Mouse (Mus musculus) kidney, embryonic 14.5 days (tissue): ENCODE results near the gene Map4. TPM values are rescaled to one million over a fixed set of nuclear protein-coding genes. Genes with fewer than 3 reads are reported as not detected.

Experiments used
- ATAC-seq: fragments of 200-750 bp; cut with Nextera tagmentation; 2 replicates; pipeline ENCODE4 v1.8.0; 2017; ENCODE audit warnings: moderate number of reproducible peaks, mild to moderate bottlenecking, moderate TSS enrichment, moderate library complexity; ENCODE audit not compliant: low FRiP score, low TSS enrichment
- H3K27ac ChIP-seq: fragments of 300-500 bp; sonication (generic); 2 replicates; pipeline ENCODE4 v1.5.1; 2014; ENCODE audit warnings: low read depth, mild to moderate bottlenecking, low read length, moderate library complexity, mixed read lengths
- H3K27me3 ChIP-seq: fragments of 300-500 bp; sonication (generic); 2 replicates; pipeline ENCODE4 v1.6.1; 2014; ENCODE audit warnings: mild to moderate bottlenecking, low read length; ENCODE audit not compliant: control insufficient read depth, insufficient read depth
- H3K36me3 ChIP-seq: fragments of 300-500 bp; sonication (generic); 2 replicates; pipeline ENCODE4 v1.6.1; 2014; ENCODE audit warnings: low read length, mixed read lengths; ENCODE audit not compliant: control insufficient read depth, insufficient read depth
- H3K4me1 ChIP-seq: fragments of 300-500 bp; sonication (generic); 2 replicates; pipeline ENCODE4 v1.6.1; 2014; ENCODE audit warnings: low read length, mixed read lengths; ENCODE audit not compliant: control insufficient read depth, insufficient read depth
- H3K4me2 ChIP-seq: fragments of 300-500 bp; sonication (generic); replicated peaks from 2 replicates; pipeline ENCODE4 v1.6.1; 2014; ENCODE audit warnings: low read depth, mild to moderate bottlenecking, low read length
- H3K4me3 ChIP-seq: fragments of 300-500 bp; sonication (generic); 2 replicates; pipeline ENCODE4 v1.5.1; 2014; ENCODE audit warnings: mild to moderate bottlenecking, low read length
- H3K9ac ChIP-seq: fragments of 300-500 bp; sonication (generic); 2 replicates; pipeline ENCODE4 v1.6.1; 2014; ENCODE audit warnings: low read depth, mild to moderate bottlenecking, low read length, moderate library complexity
- H3K9me3 ChIP-seq: fragments of 300-500 bp; sonication (generic); 2 replicates; pipeline ENCODE4 v1.6.1; 2016; ENCODE audit warnings: low read length; ENCODE audit not compliant: control insufficient read depth
- WGBS: fragments of 180-500 bp; shearing (Covaris S2); extraction: QIAGEN DNeasy Blood & Tissue Kit; methylation state at CpG from one replicate; pipeline ENCODE4 v1.1.7; 2014; 5-methylcytosine and 5-hydroxymethylcytosine counted together
- polyA plus RNA-seq: library from polyadenylated mRNA; unstranded; fragments of >200 nt; fragmentation: Nextera tagmentation; extraction: Ambion mirVana; gene quantifications from 2 replicates; pipeline ENCODE4 v1.2.1, GENCODE M21; 2014

Gene Map4
- polyA plus RNA-seq, 1 experiment from 2014 or later: 54.6 TPM

DNA sequence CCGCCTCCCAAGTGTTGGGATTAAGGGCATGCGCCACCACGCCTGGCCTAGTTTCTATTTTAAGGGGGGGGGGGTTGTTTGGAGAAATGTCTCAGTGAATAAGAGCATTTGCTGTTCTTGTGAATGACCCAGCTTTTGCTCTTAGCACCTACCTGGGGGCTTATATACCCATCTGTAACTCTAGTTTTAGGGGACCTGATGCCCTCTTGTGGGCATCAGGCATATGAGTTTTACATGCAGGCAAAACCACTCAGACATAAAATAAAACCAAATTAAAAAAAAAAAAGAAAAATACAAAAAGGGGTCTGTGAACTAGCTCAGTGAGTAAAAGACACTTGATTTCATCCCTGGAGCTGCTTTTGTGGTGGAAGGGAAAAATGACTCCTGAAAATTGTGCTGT lies 8.1 kb downstream of the Map4 start:
- H3K4me1 ChIP-seq: no peaks in the 10 kb centered on the region
- no peak overlapping the region for H3K4me3 ChIP-seq
- H3K9ac ChIP-seq: no peak overlapping the region
- WGBS: 98% methylated on average over 3 of the region's 3 CpGs
- H3K36me3 ChIP-seq: no peaks in the 10 kb centered on the region
- no peak for ATAC-seq
- H3K27ac ChIP-seq: no peak overlapping the region
- no peaks in the 10 kb centered on the region for H3K9me3 ChIP-seq
- H3K4me2 ChIP-seq: no peak overlapping the region
- no peaks in the 10 kb centered on the region for H3K27me3 ChIP-seq

- no peak overlapping the region for H3K4me2 ChIP-seq
- ATAC-seq: no peak
- no peaks in the 10 kb centered on the region for H3K4me1 ChIP-seq
- H3K27ac ChIP-seq: no peak overlapping the region
- H3K4me3 ChIP-seq: no peak overlapping the region
- WGBS: 92% methylated on average over 4 of the region's 4 CpGs
- H3K36me3 ChIP-seq: no peaks in the 10 kb centered on the region
- H3K27me3 ChIP-seq: no peaks in the 10 kb centered on the region
- H3K9ac ChIP-seq: no peak overlapping the region
- no peaks in the 10 kb centered on the region for H3K9me3 ChIP-seq
These were observed 11.5 kb downstream of the Map4 start for GRCm38 (mm10) chr9:109942796-109943195.

DNA sequence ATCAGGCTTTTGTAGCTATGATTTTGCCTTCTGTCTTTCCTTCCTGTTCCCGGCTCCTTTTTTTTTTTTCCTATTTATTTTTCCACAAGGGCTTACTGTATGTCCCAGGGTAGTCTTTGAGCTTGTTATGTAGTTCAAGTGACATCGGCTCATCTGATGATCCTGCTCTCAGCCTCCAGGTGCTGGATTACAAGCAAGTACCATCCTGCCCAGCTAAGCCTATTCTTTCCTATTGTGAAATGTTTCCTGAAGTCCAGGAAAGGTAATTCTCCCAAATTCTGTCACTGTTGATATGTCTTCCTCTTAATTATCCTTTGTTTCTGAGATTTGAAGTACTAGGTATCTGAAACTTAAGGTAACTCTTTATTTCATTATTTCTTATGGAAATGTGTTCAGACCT lies 13.5 kb downstream of the Map4 start:
- no peak overlapping the region for H3K4me3 ChIP-seq
- no peaks in the 10 kb centered on the region for H3K9me3 ChIP-seq
- no peaks in the 10 kb centered on the region for H3K27me3 ChIP-seq
- H3K27ac ChIP-seq: no peak overlapping the region
- ATAC-seq: no peak
- no peaks in the 10 kb centered on the region for H3K36me3 ChIP-seq
- WGBS: 93% methylated on average over 2 of the region's 2 CpGs
- H3K4me1 ChIP-seq: no peaks in the 10 kb centered on the region
- H3K9ac ChIP-seq: no peak overlapping the region
- no peak overlapping the region for H3K4me2 ChIP-seq

GRCm38 (mm10) chr9:109948546-109948945 lies 17.3 kb downstream of the Map4 start:
- H3K27ac ChIP-seq: no peak overlapping the region
- H3K27me3 ChIP-seq: no peaks in the 10 kb centered on the region
- no peak overlapping the region for H3K4me2 ChIP-seq
- ATAC-seq: no peak
- no peak overlapping the region for H3K4me3 ChIP-seq
- no peaks in the 10 kb centered on the region for H3K36me3 ChIP-seq
- H3K4me1 ChIP-seq: no peaks in the 10 kb centered on the region
- no peaks in the 10 kb centered on the region; the same call in 1 of the 2 replicates for H3K9me3 ChIP-seq
- no peak overlapping the region for H3K9ac ChIP-seq

DNA sequence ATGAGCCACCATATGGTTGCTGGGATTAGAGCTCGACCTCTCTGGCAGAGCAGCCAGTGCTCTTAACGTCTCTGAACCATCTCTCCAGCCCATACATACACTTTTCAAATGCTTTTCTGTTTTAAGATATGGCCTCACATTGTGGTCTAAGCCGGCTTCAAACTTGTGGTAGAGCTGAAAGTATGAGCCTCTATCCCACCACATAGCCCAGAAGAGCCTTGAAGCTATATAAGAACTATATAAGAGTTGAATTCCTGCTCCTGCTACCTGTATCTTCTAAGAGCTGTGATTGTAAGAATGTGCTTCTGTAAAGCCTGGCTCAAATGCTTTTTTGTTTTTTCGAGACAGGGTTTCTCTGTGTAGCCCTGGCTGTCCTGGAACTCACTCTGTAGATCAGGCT lies 18.5 kb downstream of the Map4 start:
- Histone ChIP-seq H3K9ac (no peak overlapping the region), H3K9me3 (no peaks in the 10 kb centered on the region; the same call in 1 of the 2 replicates), H3K27ac (no peak overlapping the region), H3K4me2 (no peak overlapping the region), H3K4me1 (no peaks in the 10 kb centered on the region), H3K27me3 (no peaks in the 10 kb centered on the region), H3K36me3 (no peaks in the 10 kb centered on the region), H3K4me3 (no peak overlapping the region)
- ATAC-seq: no peak
- 89% methylated on average over 4 of the region's 4 CpGs for WGBS

- Histone ChIP-seq H3K36me3 (no peaks in the 10 kb centered on the region), H3K9me3 (no peaks in the 10 kb centered on the region; the same call in 1 of the 2 replicates), H3K9ac (no peak overlapping the region), H3K4me2 (no peak overlapping the region), H3K4me3 (no peak overlapping the region), H3K27ac (no peak overlapping the region), H3K27me3 (no peaks in the 10 kb centered on the region), H3K4me1 (no peaks in the 10 kb centered on the region)
- ATAC-seq: no peak
- 95% methylated on average over 8 of the region's 8 CpGs for WGBS
These were observed 22.3 kb downstream of the Map4 start for GRCm38 (mm10) chr9:109953538-109953937.

- no peaks in the 10 kb centered on the region for H3K27me3 ChIP-seq
- peaks cover under 1% of the 10 kb centered on the region; the same call in 1 of the 2 replicates for H3K4me1 ChIP-seq
- no peaks in the 10 kb centered on the region; the same call in 1 of the 2 replicates for H3K9me3 ChIP-seq
- no peak overlapping the region for H3K9ac ChIP-seq
- no peak overlapping the region for H3K4me2 ChIP-seq
- H3K27ac ChIP-seq: no peak overlapping the region
- no peak for ATAC-seq
- no peaks in the 10 kb centered on the region for H3K36me3 ChIP-seq
- H3K4me3 ChIP-seq: no peak overlapping the region
These were observed 23.4 kb downstream of the Map4 start for GRCm38 (mm10) chr9:109954631-109955030.

DNA sequence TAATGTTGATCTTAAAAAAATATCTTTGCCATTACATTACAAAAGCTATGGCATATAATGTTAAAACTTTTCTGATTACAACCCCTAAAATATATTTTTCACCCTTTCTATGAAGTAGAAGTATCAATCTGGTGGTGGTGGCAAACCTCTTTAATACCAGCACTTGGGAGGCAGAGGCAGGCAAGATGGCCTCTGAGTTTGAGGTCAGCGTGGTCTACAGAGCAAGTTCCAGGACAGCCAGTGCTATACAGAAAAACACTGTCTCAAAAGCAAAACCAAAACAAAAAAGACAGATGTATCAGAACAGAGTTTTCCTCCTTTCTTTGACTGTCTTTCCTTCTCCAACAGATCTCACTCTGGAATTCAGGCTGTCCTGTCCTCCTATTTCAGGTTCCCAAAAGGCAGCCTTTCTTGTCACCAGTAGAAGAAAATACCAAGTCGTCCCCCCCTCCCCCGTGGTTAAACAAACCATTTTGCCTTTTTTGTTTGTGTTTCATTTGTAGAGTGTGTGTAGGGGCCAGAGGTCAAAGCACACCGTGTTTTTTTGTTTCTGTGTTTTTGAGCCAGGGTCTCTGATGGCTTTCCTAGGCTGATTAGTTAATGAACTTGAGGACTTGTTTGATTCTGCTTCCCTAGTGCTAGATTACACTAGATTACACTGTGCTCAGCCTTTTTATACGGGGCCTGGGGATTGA lies 28.3 kb downstream of the Map4 start:
- H3K27ac ChIP-seq: no peak overlapping the region
- 37% methylated on average over 5 of the region's 5 CpGs for WGBS
- no peaks in the 10 kb centered on the region for H3K36me3 ChIP-seq
- H3K9me3 ChIP-seq: no peaks in the 10 kb centered on the region
- peaks cover 4% of the 10 kb centered on the region; the same call in 1 of the 2 replicates for H3K4me1 ChIP-seq
- no peak overlapping the region for H3K4me2 ChIP-seq
- H3K27me3 ChIP-seq: no peaks in the 10 kb centered on the region
- no peak overlapping the region for H3K4me3 ChIP-seq
- no peak for ATAC-seq
- H3K9ac ChIP-seq: no peak overlapping the region

DNA sequence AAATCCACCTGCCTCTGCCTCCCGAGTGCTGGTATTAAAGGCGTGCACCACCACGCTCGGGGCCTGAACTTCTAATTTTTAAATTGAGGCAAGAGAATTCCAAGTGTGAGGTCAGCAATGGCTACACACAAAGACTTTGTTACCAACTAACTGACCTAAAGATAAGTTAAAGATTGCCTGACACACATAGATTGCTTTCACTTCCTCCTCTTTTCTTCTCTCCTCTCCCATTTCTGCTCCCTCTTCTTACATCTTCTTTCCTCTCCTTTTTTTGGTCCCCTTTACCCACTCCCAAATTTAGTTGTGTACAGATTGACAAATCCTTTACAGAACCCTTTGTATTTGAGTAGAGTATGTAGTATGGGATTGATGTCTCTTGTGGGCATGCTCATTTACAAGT lies 29.3 kb downstream of the Map4 start:
- Histone ChIP-seq H3K9me3 (no peaks in the 10 kb centered on the region), H3K36me3 (no peaks in the 10 kb centered on the region), H3K4me2 (no peak overlapping the region), H3K27me3 (no peaks in the 10 kb centered on the region), H3K4me1 (peaks cover 4% of the 10 kb centered on the region; the same call in 1 of the 2 replicates), H3K27ac (no peak overlapping the region), H3K9ac (no peak overlapping the region), H3K4me3 (no peak overlapping the region)
- no peak for ATAC-seq
- WGBS: 97% methylated on average over 4 of the region's 4 CpGs
